Mouse (Mus musculus): Measurements from ENCODE around the gene Atxn2l. TPM values are rescaled to one million over a fixed set of nuclear protein-coding genes. Genes with fewer than 3 reads are reported as not detected.

Gene Atxn2l
- total and polyA plus RNA-seq, 3 experiments, result 34.0 to 66.7 (median 37.6) TPM

- DNase-seq, result peak; percentile 92 to 97
- under 1% methylated on average over 32 of the region's 32 CpGs for WGBS
- Histone ChIP-seq H3K36me3 (ENCODE audit: control insufficient read depth, insufficient read depth, low read length) (no peaks in the 10 kb centered on the region), H3K27ac (peak within 1 kb of the TSS; percentile 88), H3K9ac (ENCODE audit: low read depth, low read length) (peak within 1 kb of the TSS; percentile 94), H3K27me3 (ENCODE audit: control insufficient read depth, insufficient read depth, low read length) (no peaks in the 10 kb centered on the region), H3K4me3 (peak within 1 kb of the TSS; percentile 99), H3K4me1 (ENCODE audit: control insufficient read depth, insufficient read depth, low read length) (no peaks in the 10 kb centered on the region), H3K79me2 (replicated peaks; ENCODE audit: control insufficient read depth, insufficient read depth, low read length) (no peaks in the 10 kb centered on the region)
- intact Hi-C loops (cut with DNase I), result loop anchor here (5.0 kb wide), 1 partner anchor 210 kb away; the partner anchor contains the start of genes Bola2 and Slx1b
- peak; percentile 83; the same call in 1 of the 2 replicates for TF ChIP-seq EP300 (IDR thresholded peaks at IDR 0.05; ENCODE audit: insufficient read depth, low read depth, low read length)
- peak; percentile 64 for TF ChIP-seq POLR2A (IDR thresholded peaks at IDR 0.05; ENCODE audit: insufficient read depth, low read depth, low read length)
- peak; percentile 74 for TF ChIP-seq CTCF (IDR thresholded peaks at IDR 0.05)
Measured at GRCm38 (mm10) chr7:126487052-126487483, 16.2 kb downstream of the Atxn2l start, which contains the start of gene Tufm. Gene Tufm, plus strand, starts transcription at chr7:126487361.

GRCm38 (mm10) chr7:126482392-126482871, 20.8 kb downstream of the Atxn2l start:
- Histone ChIP-seq H3K27ac (peak overlapping the region; percentile 65), H3K4me1 (ENCODE audit: control insufficient read depth, insufficient read depth, low read length) (no peaks in the 10 kb centered on the region), H3K4me3 (peak overlapping the region; percentile 53), H3K9ac (ENCODE audit: low read depth, low read length) (peak overlapping the region; percentile 41), H3K27me3 (ENCODE audit: control insufficient read depth, insufficient read depth, low read length) (no peaks in the 10 kb centered on the region), H3K36me3 (ENCODE audit: control insufficient read depth, insufficient read depth, low read length) (no peaks in the 10 kb centered on the region), H3K79me2 (replicated peaks; ENCODE audit: control insufficient read depth, insufficient read depth, low read length) (no peaks in the 10 kb centered on the region)
- DNase-seq, result peak; percentile 85 to 91
- under 1% methylated on average over 23 of the region's 23 CpGs for WGBS
- peak; percentile 75 for TF ChIP-seq POLR2A (IDR thresholded peaks at IDR 0.05; ENCODE audit: insufficient read depth, low read depth, low read length)
- no peak for TF ChIP-seq EP300 (IDR thresholded peaks at IDR 0.05; ENCODE audit: insufficient read depth, low read depth, low read length)
- peak; percentile 16; the same call in 1 of the 2 replicates for TF ChIP-seq CTCF (IDR thresholded peaks at IDR 0.05)
- intact Hi-C loops (cut with DNase I), result loop anchor here (5.0 kb wide), 2 partner anchors 85 to 155 kb away; partner anchors contain the start of gene Nfatc2ip

- Histone ChIP-seq H3K4me3 (peak overlapping the region; percentile 53), H3K27me3 (ENCODE audit: control insufficient read depth, insufficient read depth, low read length) (no peaks in the 10 kb centered on the region), H3K79me2 (replicated peaks; ENCODE audit: control insufficient read depth, insufficient read depth, low read length) (no peaks in the 10 kb centered on the region), H3K27ac (peak overlapping the region; percentile 65), H3K9ac (ENCODE audit: low read depth, low read length) (no peak overlapping the region), H3K4me1 (ENCODE audit: control insufficient read depth, insufficient read depth, low read length) (no peaks in the 10 kb centered on the region), H3K36me3 (ENCODE audit: control insufficient read depth, insufficient read depth, low read length) (no peaks in the 10 kb centered on the region)
- intact Hi-C loops (cut with DNase I), result loop anchor here (1.0 to 5.0 kb wide), 3 partner anchors 47 to 156 kb away; partner anchors contain the start of gene Nfatc2ip
- no peak for DNase-seq
- peak; percentile 88 for TF ChIP-seq CTCF (IDR thresholded peaks at IDR 0.05)
- TF ChIP-seq POLR2A (IDR thresholded peaks at IDR 0.05; ENCODE audit: insufficient read depth, low read depth, low read length), result no peak
- WGBS, result 14% methylated on average over 5 of the region's 5 CpGs
Measured at GRCm38 (mm10) chr7:126481699-126482098, 21.5 kb downstream of the Atxn2l start.

GRCm38 (mm10) chr7:126474993-126475581, 28.1 kb downstream of the Atxn2l start, which contains the start of gene Sh2b1:
Gene Sh2b1, minus strand, starts transcription at chr7:126475424.
- Histone ChIP-seq H3K4me3 (peak within 1 kb of the TSS; percentile 66), H3K27ac (peak within 1 kb of the TSS; percentile 95), H3K27me3 (ENCODE audit: control insufficient read depth, insufficient read depth, low read length) (no peaks in the 10 kb centered on the region), H3K4me1 (ENCODE audit: control insufficient read depth, insufficient read depth, low read length) (peaks cover 2% of the 10 kb centered on the region), H3K9ac (ENCODE audit: low read depth, low read length) (peak within 1 kb of the TSS; percentile 84), H3K79me2 (replicated peaks; ENCODE audit: control insufficient read depth, insufficient read depth, low read length) (no peaks in the 10 kb centered on the region), H3K36me3 (ENCODE audit: control insufficient read depth, insufficient read depth, low read length) (no peaks in the 10 kb centered on the region)
- intact Hi-C loops (cut with DNase I), result loop anchor here (2.0 kb wide), 1 partner anchor 92 kb away; the partner anchor contains the start of gene Eif3c
- DNase-seq, result peak; percentile 89 to 92
- TF ChIP-seq CTCF (IDR thresholded peaks at IDR 0.05) (peak; percentile 57), POLR2A (IDR thresholded peaks at IDR 0.05; ENCODE audit: insufficient read depth, low read depth, low read length) (peak; percentile 89), EP300 (IDR thresholded peaks at IDR 0.05; ENCODE audit: insufficient read depth, low read depth, low read length) (peak; percentile 25; the same call in 1 of the 2 replicates)
- WGBS, result under 1% methylated on average over 53 of the region's 53 CpGs

- 0% methylated on average over 26 of the region's 27 CpGs for WGBS
- Histone ChIP-seq H3K27me3 (ENCODE audit: control insufficient read depth, insufficient read depth, low read length) (no peaks in the 10 kb centered on the region), H3K79me2 (replicated peaks; ENCODE audit: control insufficient read depth, insufficient read depth, low read length) (no peaks in the 10 kb centered on the region), H3K4me1 (ENCODE audit: control insufficient read depth, insufficient read depth, low read length) (peaks cover 2% of the 10 kb centered on the region), H3K27ac (peak overlapping the region; percentile 95), H3K9ac (ENCODE audit: low read depth, low read length) (peak overlapping the region; percentile 84), H3K4me3 (peak overlapping the region; percentile 66), H3K36me3 (ENCODE audit: control insufficient read depth, insufficient read depth, low read length) (no peaks in the 10 kb centered on the region)
- TF ChIP-seq POLR2A (IDR thresholded peaks at IDR 0.05; ENCODE audit: insufficient read depth, low read depth, low read length), result no peak
- no peak for TF ChIP-seq CTCF (IDR thresholded peaks at IDR 0.05)
- no peak for TF ChIP-seq EP300 (IDR thresholded peaks at IDR 0.05; ENCODE audit: insufficient read depth, low read depth, low read length)
- intact Hi-C loops (cut with DNase I), result loop anchor here (2.0 kb wide), 1 partner anchor 92 kb away; the partner anchor contains the start of gene Eif3c
- peak in 1 of 2 experiments; percentile 36 for DNase-seq
Measured at GRCm38 (mm10) chr7:126474486-126474955, 28.7 kb downstream of the Atxn2l start.

All from heart, adult 2 months (tissue).